8 mouse cellular contexts compared by ENCODE assay signal in genomic region chr14:21523234-21523633, GRCm38 (mm10). TPM values are rescaled to one million over a fixed set of nuclear protein-coding genes. Genes with fewer than 3 reads are reported as not detected.
A peak's percentile ranks its signal among the peaks of the same experiment; 100 is the strongest.
DNase-seq lines count a peak whose midpoint lies in the region; ATAC-seq and TF ChIP-seq lines count a peak whose summit lies in the region.

No protein-coding gene starts in this region.

- no peaks in the 10 kb centered on the region for H3K9me3 ChIP-seq in intestine, embryonic 14.5 days (ENCODE audit: control insufficient read depth, low read length)
- no peaks in the 10 kb centered on the region for H3K9me3 ChIP-seq in intestine, postnatal 0 days (ENCODE audit: control insufficient read depth)
- H3K9me3 ChIP-seq in heart, embryonic 11.5 days (replicated peaks; ENCODE audit: control insufficient read depth, low read length) = no peaks in the 10 kb centered on the region

- H3K4me1 ChIP-seq in intestine, embryonic 14.5 days (replicated peaks; ENCODE audit: control insufficient read depth, insufficient read depth, low read length) = peaks cover 22% of the 10 kb centered on the region
- H3K4me1 ChIP-seq in intestine, postnatal 0 days (replicated peaks; ENCODE audit: control insufficient read depth, insufficient read depth, low read length) = peaks cover 21% of the 10 kb centered on the region; the same call in 1 of the 2 replicates
- H3K4me1 ChIP-seq in heart, embryonic 11.5 days (ENCODE audit: control insufficient read depth, insufficient read depth, low read length) = peaks cover 37% of the 10 kb centered on the region

- no peak for TF ChIP-seq CTCF in intestine, postnatal 0 days (IDR thresholded peaks at IDR 0.05; ENCODE audit: low read depth)

- no peak overlapping the region for H3K4me2 ChIP-seq in intestine, embryonic 14.5 days (ENCODE audit: low read length)
- H3K4me2 ChIP-seq in intestine, postnatal 0 days (replicated peaks; ENCODE audit: low read depth) = no peak overlapping the region
- no peak overlapping the region for H3K4me2 ChIP-seq in heart, embryonic 11.5 days

- no peak overlapping the region for H3K4me3 ChIP-seq in intestine, embryonic 14.5 days (ENCODE audit: low read depth, low read length)
- H3K4me3 ChIP-seq in intestine, postnatal 0 days (ENCODE audit: low read depth, low read length) = no peak overlapping the region
- H3K4me3 ChIP-seq in heart, embryonic 11.5 days (ENCODE audit: low read depth, low read length) = no peak overlapping the region

- no peak for DNase-seq in intestine, embryonic 14.5 days (ENCODE audit: low spot score)
- DNase-seq in T-cell, adult 2 months (ENCODE audit: low spot score) = peak; percentile 76
- peak; percentile 55 for DNase-seq in lung, postnatal 10 days
- no peak for DNase-seq in urinary bladder, adult 2 months (ENCODE audit: low spot score)
- no peak for DNase-seq in left cerebral cortex, postnatal 4 days
- no peak for DNase-seq in cerebellum, postnatal 4 days (ENCODE audit: low spot score in 2 of 2)

- 35% methylated on average over 9 of the region's 9 CpGs for WGBS in intestine, embryonic 14.5 days
- 30% methylated on average over 9 of the region's 9 CpGs for WGBS in intestine, postnatal 0 days
- WGBS in heart, embryonic 11.5 days (ENCODE audit: insufficient replicate concordance) = 47% methylated on average over 9 of the region's 9 CpGs

- no peak overlapping the region for H3K9ac ChIP-seq in intestine, embryonic 14.5 days (ENCODE audit: low read length)
- no peak overlapping the region for H3K9ac ChIP-seq in intestine, postnatal 0 days (ENCODE audit: low read depth, low read length)
- H3K9ac ChIP-seq in heart, embryonic 11.5 days (ENCODE audit: low read depth, low read length) = no peak overlapping the region

- no peaks in the 10 kb centered on the region for H3K27me3 ChIP-seq in intestine, embryonic 14.5 days (replicated peaks; ENCODE audit: control insufficient read depth, insufficient read depth, low read length)
- no peaks in the 10 kb centered on the region for H3K27me3 ChIP-seq in intestine, postnatal 0 days (replicated peaks; ENCODE audit: control insufficient read depth, insufficient read depth, low read length)
- no peaks in the 10 kb centered on the region for H3K27me3 ChIP-seq in heart, embryonic 11.5 days (ENCODE audit: control insufficient read depth, insufficient read depth, low read length)

- ATAC-seq in intestine, embryonic 14.5 days (replicated peaks; ENCODE audit: low FRiP score, low TSS enrichment, low read depth) = no peak
- ATAC-seq in intestine, postnatal 0 days = no peak
- ATAC-seq in heart, embryonic 11.5 days (replicated peaks; ENCODE audit: insufficient number of reproducible peaks, low FRiP score, low TSS enrichment) = no peak

- intact Hi-C loops in left cerebral cortex, postnatal 4 days (cut with DNase I) = no loop called here

- peaks cover 6% of the 10 kb centered on the region; the same call in 1 of the 2 replicates for H3K36me3 ChIP-seq in intestine, embryonic 14.5 days (ENCODE audit: control insufficient read depth, insufficient read depth, low read length)
- H3K36me3 ChIP-seq in intestine, postnatal 0 days (ENCODE audit: control insufficient read depth, insufficient read depth) = peaks cover 3% of the 10 kb centered on the region; the same call in 1 of the 2 replicates
- no peaks in the 10 kb centered on the region for H3K36me3 ChIP-seq in heart, embryonic 11.5 days (ENCODE audit: control insufficient read depth, insufficient read depth, low read length)

- H3K27ac ChIP-seq in intestine, embryonic 14.5 days (ENCODE audit: low read depth) = peak overlapping the region; percentile 20; the same call in 1 of the 2 replicates
- no peak overlapping the region for H3K27ac ChIP-seq in intestine, postnatal 0 days (ENCODE audit: low read depth, low read length)
- 0 out of 2 replicates have a peak overlapping the region, but pooled peaks have one; percentile 46 for H3K27ac ChIP-seq in heart, embryonic 11.5 days (ENCODE audit: low read depth, low read length)

RNA-seq across cellular contexts. Expression of gene Kat6b, which starts 42.0 kb away (rescaled TPM):
- polyA plus RNA-seq in intestine, embryonic 14.5 days (2014; fragmentation: Nextera tagmentation; extraction: Ambion mirVana) = 18.0 and 19.6 TPM in 2 replicates
- polyA plus RNA-seq in intestine, postnatal 0 days (2015; fragmentation: Nextera tagmentation; extraction: Ambion mirVana) = 4.8 and 5.5 TPM in 2 replicates
- 11.9 and 14.9 TPM in 2 replicates for polyA plus RNA-seq in heart, embryonic 11.5 days (2014; fragmentation: Nextera tagmentation; extraction: Ambion mirVana)
- polyA plus RNA-seq in urinary bladder, adult 2 months (2012; rRNA removed) = 10.2 and 19.3 TPM in 2 replicates
- total RNA-seq in left cerebral cortex, postnatal 4 days (2021) = 10 to 100 TPM; 80.4 to 91.7 TPM

Comparison
In these comparisons a context has a peak if more than half of its experiments do, and no peak if none do; other contexts are left out.
1. DNase-seq: peak in T-cell, adult 2 months (single experiment) and lung, postnatal 10 days (single experiment); none in intestine, embryonic 14.5 days (single experiment), urinary bladder, adult 2 months (single experiment), left cerebral cortex, postnatal 4 days (single experiment) and cerebellum, postnatal 4 days (0 of 2).